Mouse (Mus musculus) bone marrow macrophage, adult 2 months (primary cell): Measurements from ENCODE around the gene Myo5a.

ENCODE experiments used
- CTCF ChIP-seq: IDR thresholded peaks from 2 replicates; pipeline ENCODE4 v1.5.1; 2012; ENCODE audit warnings: low read depth, mild to moderate bottlenecking, low read length, moderate library complexity
- POLR2A ChIP-seq: IDR thresholded peaks from 2 replicates; pipeline ENCODE4 v1.6.1; 2012; ENCODE audit warnings: mild to moderate bottlenecking, low read depth, low read length, borderline replicate concordance

GRCm38 (mm10) chr9:75247870-75248269, 177.1 kb downstream of the Myo5a start:
- TF ChIP-seq CTCF (no peak), POLR2A (no peak)
